Mouse (Mus musculus) testis, adult 2 months (tissue): ENCODE results near the gene Eid3.

Experiments used
- CTCF ChIP-seq: fragments of 200-500 bp; IDR thresholded peaks from 2 replicates; pipeline ENCODE4 v1.5.1; 2012; ENCODE audit warnings: low read depth, mild to moderate bottlenecking, inconsistent platforms, low read length, moderate library complexity; ENCODE audit not compliant: control insufficient read depth, insufficient read depth, insufficient replicate concordance
- POLR2A ChIP-seq: fragments of 200-500 bp; IDR thresholded peaks from 2 replicates; pipeline ENCODE4 v1.6.1; 2012; ENCODE audit warnings: low read depth, mild to moderate bottlenecking, inconsistent platforms, low read length, moderate library complexity; ENCODE audit not compliant: control insufficient read depth

GRCm38 (mm10) chr10:82818661-82819060 lies 47.8 kb upstream of the Eid3 start:
- TF ChIP-seq CTCF (no peak), POLR2A (no peak)
